Mouse (Mus musculus): Measurements from ENCODE around the gene Eef1b2. TPM values are rescaled to one million over a fixed set of nuclear protein-coding genes. Genes with fewer than 3 reads are reported as not detected.
"Not testable (repeated sequence)": the region's sequence is repeated elsewhere in the genome, so short reads cannot be mapped to it uniquely, and the experiment has no call there.

Eef1b2 gene
- total RNA-seq (2017) = 3,431 and 3,774 TPM in 2 replicates

GRCm38 (mm10) chr1:63176604-63177421 is at the start of gene Eef1b2, which contains the start of gene Ndufs1:
Gene Eef1b2, plus strand, starts transcription at chr1:63176825.
Gene Ndufs1, minus strand, starts transcription at chr1:63176833.
- peak; percentile 84 to 92 for ATAC-seq (replicated peaks in 1 of 2; ENCODE audit: insufficient read depth in 1 of 2, low FRiP score in 2 of 2, low TSS enrichment in 1 of 2, low read depth in 1 of 2, poor library complexity in 2 of 2, severe bottlenecking in 2 of 2)

- no peak for ATAC-seq (replicated peaks in 1 of 2; ENCODE audit: insufficient read depth in 1 of 2, low FRiP score in 2 of 2, low TSS enrichment in 1 of 2, low read depth in 1 of 2, poor library complexity in 2 of 2, severe bottlenecking in 2 of 2)
These were observed 47.4 kb upstream of the Eef1b2 start for GRCm38 (mm10) chr1:63129273-63129672.

GRCm38 (mm10) chr1:63129857-63130690 is 46.6 kb upstream of the Eef1b2 start:
- peak; percentile 34 to 55; a peak in 3 of 4 replicates for ATAC-seq (replicated peaks in 1 of 2; ENCODE audit: insufficient read depth in 1 of 2, low FRiP score in 2 of 2, low TSS enrichment in 1 of 2, low read depth in 1 of 2, poor library complexity in 2 of 2, severe bottlenecking in 2 of 2)

GRCm38 (mm10) chr1:63130883-63131282 is 45.7 kb upstream of the Eef1b2 start:
- ATAC-seq (replicated peaks in 1 of 2; ENCODE audit: insufficient read depth in 1 of 2, low FRiP score in 2 of 2, low TSS enrichment in 1 of 2, low read depth in 1 of 2, poor library complexity in 2 of 2, severe bottlenecking in 2 of 2) = peak in 1 of 2 experiments; percentile 50; a peak in 2 of 4 replicates

GRCm38 (mm10) chr1:63131766-63132165 is 44.9 kb upstream of the Eef1b2 start:
- no peak for ATAC-seq (replicated peaks in 1 of 2; ENCODE audit: insufficient read depth in 1 of 2, low FRiP score in 2 of 2, low TSS enrichment in 1 of 2, low read depth in 1 of 2, poor library complexity in 2 of 2, severe bottlenecking in 2 of 2)

GRCm38 (mm10) chr1:63134530-63134929 is 42.1 kb upstream of the Eef1b2 start:
- no peak for ATAC-seq (replicated peaks in 1 of 2; ENCODE audit: insufficient read depth in 1 of 2, low FRiP score in 2 of 2, low TSS enrichment in 1 of 2, low read depth in 1 of 2, poor library complexity in 2 of 2, severe bottlenecking in 2 of 2)

GRCm38 (mm10) chr1:63137971-63138370 is 38.7 kb upstream of the Eef1b2 start:
- ATAC-seq (replicated peaks in 1 of 2; ENCODE audit: insufficient read depth in 1 of 2, low FRiP score in 2 of 2, low TSS enrichment in 1 of 2, low read depth in 1 of 2, poor library complexity in 2 of 2, severe bottlenecking in 2 of 2) = no peak

- not testable (repeated sequence) for ATAC-seq (replicated peaks in 1 of 2; ENCODE audit: insufficient read depth in 1 of 2, low FRiP score in 2 of 2, low TSS enrichment in 1 of 2, low read depth in 1 of 2, poor library complexity in 2 of 2, severe bottlenecking in 2 of 2)
These were observed 38.0 kb upstream of the Eef1b2 start for GRCm38 (mm10) chr1:63138586-63138985.

GRCm38 (mm10) chr1:63140231-63140630 is 36.4 kb upstream of the Eef1b2 start:
- no peak for ATAC-seq (replicated peaks in 1 of 2; ENCODE audit: insufficient read depth in 1 of 2, low FRiP score in 2 of 2, low TSS enrichment in 1 of 2, low read depth in 1 of 2, poor library complexity in 2 of 2, severe bottlenecking in 2 of 2)

GRCm38 (mm10) chr1:63168638-63169037 is 8.0 kb upstream of the Eef1b2 start:
- ATAC-seq (replicated peaks in 1 of 2; ENCODE audit: insufficient read depth in 1 of 2, low FRiP score in 2 of 2, low TSS enrichment in 1 of 2, low read depth in 1 of 2, poor library complexity in 2 of 2, severe bottlenecking in 2 of 2) = no peak

GRCm38 (mm10) chr1:63175853-63176252 is 772 bp upstream of the Eef1b2 start:
- no peak for ATAC-seq (replicated peaks in 1 of 2; ENCODE audit: insufficient read depth in 1 of 2, low FRiP score in 2 of 2, low TSS enrichment in 1 of 2, low read depth in 1 of 2, poor library complexity in 2 of 2, severe bottlenecking in 2 of 2)

- ATAC-seq (replicated peaks in 1 of 2; ENCODE audit: insufficient read depth in 1 of 2, low FRiP score in 2 of 2, low TSS enrichment in 1 of 2, low read depth in 1 of 2, poor library complexity in 2 of 2, severe bottlenecking in 2 of 2) = peak; percentile 2 to 15; a peak in 3 of 4 replicates
These were observed 394 bp upstream of the Eef1b2 start for GRCm38 (mm10) chr1:63176259-63176603.

- ATAC-seq (replicated peaks in 1 of 2; ENCODE audit: insufficient read depth in 1 of 2, low FRiP score in 2 of 2, low TSS enrichment in 1 of 2, low read depth in 1 of 2, poor library complexity in 2 of 2, severe bottlenecking in 2 of 2) = no peak
These were observed 1.7 kb downstream of the Eef1b2 start for GRCm38 (mm10) chr1:63178308-63178707.

GRCm38 (mm10) chr1:63180122-63180521 is 3.5 kb downstream of the Eef1b2 start:
- ATAC-seq (replicated peaks in 1 of 2; ENCODE audit: insufficient read depth in 1 of 2, low FRiP score in 2 of 2, low TSS enrichment in 1 of 2, low read depth in 1 of 2, poor library complexity in 2 of 2, severe bottlenecking in 2 of 2) = no peak

GRCm38 (mm10) chr1:63180575-63180974 is 4.0 kb downstream of the Eef1b2 start:
- not testable (repeated sequence) for ATAC-seq (replicated peaks in 1 of 2; ENCODE audit: insufficient read depth in 1 of 2, low FRiP score in 2 of 2, low TSS enrichment in 1 of 2, low read depth in 1 of 2, poor library complexity in 2 of 2, severe bottlenecking in 2 of 2)

GRCm38 (mm10) chr1:63181019-63181418 is 4.4 kb downstream of the Eef1b2 start:
- ATAC-seq (replicated peaks in 1 of 2; ENCODE audit: insufficient read depth in 1 of 2, low FRiP score in 2 of 2, low TSS enrichment in 1 of 2, low read depth in 1 of 2, poor library complexity in 2 of 2, severe bottlenecking in 2 of 2) = peak; percentile 79 to 84

- no peak for ATAC-seq (replicated peaks in 1 of 2; ENCODE audit: insufficient read depth in 1 of 2, low FRiP score in 2 of 2, low TSS enrichment in 1 of 2, low read depth in 1 of 2, poor library complexity in 2 of 2, severe bottlenecking in 2 of 2)
These were observed 4.9 kb downstream of the Eef1b2 start for GRCm38 (mm10) chr1:63181480-63181879.

GRCm38 (mm10) chr1:63182212-63182611 is 5.6 kb downstream of the Eef1b2 start:
- ATAC-seq (replicated peaks in 1 of 2; ENCODE audit: insufficient read depth in 1 of 2, low FRiP score in 2 of 2, low TSS enrichment in 1 of 2, low read depth in 1 of 2, poor library complexity in 2 of 2, severe bottlenecking in 2 of 2) = no peak
